Mouse (Mus musculus): ENCODE data around the gene Taf9.

DNA sequence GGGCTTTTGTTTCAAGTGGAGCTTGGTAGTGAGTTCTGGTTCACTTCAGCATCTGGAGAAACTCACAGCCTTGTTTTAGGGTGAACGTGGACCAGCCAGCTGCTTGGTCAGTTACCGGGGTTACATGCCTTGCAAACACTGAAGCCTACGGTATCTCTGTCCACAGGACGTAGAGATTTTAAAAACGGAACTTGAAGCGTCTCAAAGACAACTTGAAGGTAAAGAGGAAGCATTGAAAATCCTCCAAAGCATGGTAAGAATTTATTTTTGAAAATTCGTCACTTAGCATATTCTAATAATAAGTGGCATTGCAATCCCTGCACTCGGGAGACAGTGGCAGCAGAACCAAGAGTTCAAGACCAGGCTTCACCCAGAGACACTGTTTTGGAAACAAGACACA, 30.2 kb downstream of the Taf9 start:
- no peak for TF ChIP-seq EP300 (IDR thresholded peaks at IDR 0.05; ENCODE audit: low read depth)
- TF ChIP-seq CTCF (IDR thresholded peaks at IDR 0.05; ENCODE audit: low read depth): no peak
